Mouse (Mus musculus): Measurements from ENCODE around the gene Tcf20.

The Tcf20 gene

GRCm38 (mm10) chr15:82928023-82928422 lies 59.6 kb downstream of the Tcf20 start:
- in situ Hi-C loops (cut with MseI, MboI), result no loop called here

- in situ Hi-C loops (cut with MseI, MboI), result no loop called here
These were observed 60.6 kb downstream of the Tcf20 start for GRCm38 (mm10) chr15:82927057-82927456.

- in situ Hi-C loops (cut with MseI, MboI), result no loop called here
These were observed 62.8 kb downstream of the Tcf20 start for GRCm38 (mm10) chr15:82924679-82925425.

GRCm38 (mm10) chr15:82923531-82923930 lies 64.1 kb downstream of the Tcf20 start:
- in situ Hi-C loops (cut with MseI, MboI), result no loop called here

- in situ Hi-C loops (cut with MseI, MboI), result no loop called here
These were observed 64.9 kb downstream of the Tcf20 start for GRCm38 (mm10) chr15:82922755-82923154.

- in situ Hi-C loops (cut with MseI, MboI), result no loop called here
These were observed 65.6 kb downstream of the Tcf20 start for GRCm38 (mm10) chr15:82922052-82922451.

GRCm38 (mm10) chr15:82921559-82921958 lies 66.1 kb downstream of the Tcf20 start:
- in situ Hi-C loops (cut with MseI, MboI), result no loop called here

GRCm38 (mm10) chr15:82920895-82921515 lies 66.7 kb downstream of the Tcf20 start:
- in situ Hi-C loops (cut with MseI, MboI), result no loop called here

- in situ Hi-C loops (cut with MseI, MboI), result no loop called here
These were observed 69.7 kb downstream of the Tcf20 start for GRCm38 (mm10) chr15:82917965-82918364.

- in situ Hi-C loops (cut with MseI, MboI), result no loop called here
These were observed 70.3 kb downstream of the Tcf20 start for GRCm38 (mm10) chr15:82917207-82917844.

GRCm38 (mm10) chr15:82914455-82914854 lies 73.2 kb downstream of the Tcf20 start:
- in situ Hi-C loops (cut with MseI, MboI), result no loop called here

GRCm38 (mm10) chr15:82911965-82912337 lies 75.7 kb downstream of the Tcf20 start:
- in situ Hi-C loops (cut with MseI, MboI), result no loop called here

GRCm38 (mm10) chr15:82911001-82911964 lies 76.4 kb downstream of the Tcf20 start:
- in situ Hi-C loops (cut with MseI, MboI), result no loop called here

- in situ Hi-C loops (cut with MseI, MboI), result no loop called here
These were observed 77.1 kb downstream of the Tcf20 start for GRCm38 (mm10) chr15:82910596-82910995.

- in situ Hi-C loops (cut with MseI, MboI), result no loop called here
These were observed 77.9 kb downstream of the Tcf20 start for GRCm38 (mm10) chr15:82909791-82910190.

GRCm38 (mm10) chr15:82908521-82908920 lies 79.2 kb downstream of the Tcf20 start:
- in situ Hi-C loops (cut with MseI, MboI), result no loop called here

GRCm38 (mm10) chr15:82907306-82907705 lies 80.4 kb downstream of the Tcf20 start:
- in situ Hi-C loops (cut with MseI, MboI), result no loop called here

GRCm38 (mm10) chr15:82906574-82907061 lies 81.1 kb downstream of the Tcf20 start:
- in situ Hi-C loops (cut with MseI, MboI), result no loop called here

- in situ Hi-C loops (cut with MseI, MboI), result no loop called here
These were observed 82.0 kb downstream of the Tcf20 start for GRCm38 (mm10) chr15:82905431-82906395.

GRCm38 (mm10) chr15:82904526-82904925 lies 83.1 kb downstream of the Tcf20 start:
- in situ Hi-C loops (cut with MseI, MboI), result no loop called here
